ENCODE assay signal across 15 mouse cellular contexts in genomic region chr15:31125784-31126183, GRCm38 (mm10).
"Had no signal": no experiment of that assay in that cellular context is flagged by ENCODE, and none has a peak within 500 bp of the region (broad histone marks: within the 10 kb centered on the region; RNA-seq: fewer than 3 reads in every experiment).

No protein-coding gene starts in this region.

- H3K4me3 ChIP-seq: neural tube, embryonic 15.5 days; stomach, embryonic 15.5 days had no signal

- H3K36me3 ChIP-seq: neural tube, embryonic 15.5 days; stomach, embryonic 15.5 days had no signal

- DNase-seq: retina, postnatal 1 day; right cerebral cortex, adult 18-20 months; right cerebral cortex, postnatal 14 days; right cerebral cortex, postnatal 25 days; right cerebral cortex, postnatal 4 days; spleen, adult 18-20 months; thymus, adult 18-20 months; thymus, adult 2 months; thymus, postnatal 14 days; thymus, postnatal 25 days; thymus, postnatal 36 days; thymus, postnatal 4 days had no signal

- H3K4me1 ChIP-seq: neural tube, embryonic 15.5 days; stomach, embryonic 15.5 days had no signal

- H3K27ac ChIP-seq: neural tube, embryonic 15.5 days; stomach, embryonic 15.5 days; stomach, postnatal 0 days had no signal

- H3K4me2 ChIP-seq: neural tube, embryonic 15.5 days; stomach, embryonic 15.5 days had no signal

- H3K27me3 ChIP-seq: neural tube, embryonic 15.5 days; stomach, embryonic 15.5 days had no signal

- H3K9ac ChIP-seq: neural tube, embryonic 15.5 days; stomach, embryonic 15.5 days had no signal

- H3K9me3 ChIP-seq: neural tube, embryonic 15.5 days; stomach, embryonic 15.5 days had no signal
